Mouse (Mus musculus): ENCODE data around the gene Ncoa7. TPM values are rescaled to one million over a fixed set of nuclear protein-coding genes. Genes with fewer than 3 reads are reported as not detected.
"Not testable (repeated sequence)": the region's sequence is repeated elsewhere in the genome, so short reads cannot be mapped to it uniquely, and the experiment has no call there.

Gene Ncoa7
- polyA plus RNA-seq, 1 experiment from 2014 or later = 19.2 TPM

- Histone ChIP-seq H3K9me3 (ENCODE audit: control insufficient read depth, low read length) (peaks cover 13% of the 10 kb centered on the region), H3K4me1 (ENCODE audit: control insufficient read depth, insufficient read depth, low read length) (no peaks in the 10 kb centered on the region), H3K4me2 (ENCODE audit: low read length) (no peak overlapping the region), H3K4me3 (replicated peaks; ENCODE audit: low read depth, low read length) (no peak overlapping the region), H3K27ac (replicated peaks; ENCODE audit: low read depth, low read length) (no peak overlapping the region), H3K9ac (replicated peaks; ENCODE audit: low read length) (no peak overlapping the region), H3K27me3 (ENCODE audit: control insufficient read depth, insufficient read depth, low read length) (no peaks in the 10 kb centered on the region), H3K36me3 (ENCODE audit: control insufficient read depth, insufficient read depth, low read length) (no peaks in the 10 kb centered on the region)
- DNase-seq (no peak), ATAC-seq (ENCODE audit: low FRiP score, low TSS enrichment) (no peak)
- WGBS = 95% methylated on average over 3 of the region's 3 CpGs
These were observed 12.1 kb downstream of the Ncoa7 start for GRCm38 (mm10) chr10:30791016-30791415.

GRCm38 (mm10) chr10:30789521-30789920 lies 13.6 kb downstream of the Ncoa7 start:
- no peak for ATAC-seq (ENCODE audit: low FRiP score, low TSS enrichment)
- Histone ChIP-seq H3K4me2 (ENCODE audit: low read length) (no peak overlapping the region), H3K36me3 (ENCODE audit: control insufficient read depth, insufficient read depth, low read length) (no peaks in the 10 kb centered on the region), H3K9me3 (ENCODE audit: control insufficient read depth, low read length) (peaks cover 11% of the 10 kb centered on the region), H3K27ac (replicated peaks; ENCODE audit: low read depth, low read length) (no peak overlapping the region), H3K9ac (replicated peaks; ENCODE audit: low read length) (no peak overlapping the region), H3K27me3 (ENCODE audit: control insufficient read depth, insufficient read depth, low read length) (no peaks in the 10 kb centered on the region), H3K4me1 (ENCODE audit: control insufficient read depth, insufficient read depth, low read length) (no peaks in the 10 kb centered on the region), H3K4me3 (replicated peaks; ENCODE audit: low read depth, low read length) (no peak overlapping the region)
- 96% methylated on average over 5 of the region's 5 CpGs for WGBS
- no peak for DNase-seq

GRCm38 (mm10) chr10:30788340-30788721 lies 14.8 kb downstream of the Ncoa7 start:
- WGBS = 94% methylated on average over 1 of the region's 1 CpGs
- no peak for ATAC-seq (ENCODE audit: low FRiP score, low TSS enrichment)
- H3K27me3 ChIP-seq (ENCODE audit: control insufficient read depth, insufficient read depth, low read length) = no peaks in the 10 kb centered on the region

GRCm38 (mm10) chr10:30787684-30788339 lies 15.3 kb downstream of the Ncoa7 start:
- Histone ChIP-seq H3K9me3 (ENCODE audit: control insufficient read depth, low read length) (0 out of 2 replicates have a peak, but pooled peaks cover 3% of the 10 kb centered on the region), H3K9ac (replicated peaks; ENCODE audit: low read length) (no peak overlapping the region), H3K4me2 (ENCODE audit: low read length) (no peak overlapping the region), H3K36me3 (ENCODE audit: control insufficient read depth, insufficient read depth, low read length) (no peaks in the 10 kb centered on the region), H3K27ac (replicated peaks; ENCODE audit: low read depth, low read length) (no peak overlapping the region), H3K27me3 (ENCODE audit: control insufficient read depth, insufficient read depth, low read length) (no peaks in the 10 kb centered on the region), H3K4me1 (ENCODE audit: control insufficient read depth, insufficient read depth, low read length) (no peaks in the 10 kb centered on the region), H3K4me3 (replicated peaks; ENCODE audit: low read depth, low read length) (no peak overlapping the region)
- no peak for ATAC-seq (ENCODE audit: low FRiP score, low TSS enrichment)
- WGBS = 93% methylated on average over 3 of the region's 3 CpGs
- DNase-seq = no peak

More at GRCm38 (mm10) chr10:30788340-30788721, 14.8 kb downstream of the Ncoa7 start:
- no peaks in the 10 kb centered on the region for H3K4me1 ChIP-seq (ENCODE audit: control insufficient read depth, insufficient read depth, low read length)
- no peak overlapping the region for H3K4me2 ChIP-seq (ENCODE audit: low read length)
- no peak overlapping the region for H3K4me3 ChIP-seq (replicated peaks; ENCODE audit: low read depth, low read length)
- H3K27ac ChIP-seq (replicated peaks; ENCODE audit: low read depth, low read length) = no peak overlapping the region
- no peak for DNase-seq
- no peaks in the 10 kb centered on the region for H3K36me3 ChIP-seq (ENCODE audit: control insufficient read depth, insufficient read depth, low read length)
- H3K9me3 ChIP-seq (ENCODE audit: control insufficient read depth, low read length) = peaks cover 6% of the 10 kb centered on the region; the same call in 1 of the 2 replicates
- no peak overlapping the region for H3K9ac ChIP-seq (replicated peaks; ENCODE audit: low read length)

- WGBS = 89% methylated on average over 5 of the region's 5 CpGs
- DNase-seq (no peak), ATAC-seq (ENCODE audit: low FRiP score, low TSS enrichment) (no peak)
- no peaks in the 10 kb centered on the region for H3K4me1 ChIP-seq (ENCODE audit: control insufficient read depth, insufficient read depth, low read length)
- H3K27ac ChIP-seq (replicated peaks; ENCODE audit: low read depth, low read length) = no peak overlapping the region
- H3K4me2 ChIP-seq (ENCODE audit: low read length) = no peak overlapping the region
- no peaks in the 10 kb centered on the region for H3K27me3 ChIP-seq (ENCODE audit: control insufficient read depth, insufficient read depth, low read length)
- no peaks in the 10 kb centered on the region for H3K9me3 ChIP-seq (ENCODE audit: control insufficient read depth, low read length)
- H3K36me3 ChIP-seq (ENCODE audit: control insufficient read depth, insufficient read depth, low read length) = no peaks in the 10 kb centered on the region
- no peak overlapping the region for H3K4me3 ChIP-seq (replicated peaks; ENCODE audit: low read depth, low read length)
- H3K9ac ChIP-seq (replicated peaks; ENCODE audit: low read length) = no peak overlapping the region
These were observed 16.9 kb downstream of the Ncoa7 start for GRCm38 (mm10) chr10:30786103-30786754.

- not testable (repeated sequence) for H3K9ac ChIP-seq (replicated peaks; ENCODE audit: low read length); ATAC-seq (ENCODE audit: low FRiP score, low TSS enrichment); H3K9me3 ChIP-seq (ENCODE audit: control insufficient read depth, low read length); H3K4me3 ChIP-seq (replicated peaks; ENCODE audit: low read depth, low read length); H3K36me3 ChIP-seq (ENCODE audit: control insufficient read depth, insufficient read depth, low read length); H3K27me3 ChIP-seq (ENCODE audit: control insufficient read depth, insufficient read depth, low read length); H3K4me1 ChIP-seq (ENCODE audit: control insufficient read depth, insufficient read depth, low read length); H3K4me2 ChIP-seq (ENCODE audit: low read length); H3K27ac ChIP-seq (replicated peaks; ENCODE audit: low read depth, low read length); DNase-seq
- WGBS = 95% methylated on average over 9 of the region's 9 CpGs
These were observed 22.2 kb downstream of the Ncoa7 start for GRCm38 (mm10) chr10:30780921-30781320.

- Histone ChIP-seq H3K4me1 (ENCODE audit: control insufficient read depth, insufficient read depth, low read length) (no peaks in the 10 kb centered on the region), H3K36me3 (ENCODE audit: control insufficient read depth, insufficient read depth, low read length) (no peaks in the 10 kb centered on the region), H3K4me3 (replicated peaks; ENCODE audit: low read depth, low read length) (no peak overlapping the region), H3K27me3 (ENCODE audit: control insufficient read depth, insufficient read depth, low read length) (no peaks in the 10 kb centered on the region), H3K4me2 (ENCODE audit: low read length) (no peak overlapping the region), H3K9me3 (ENCODE audit: control insufficient read depth, low read length) (no peaks in the 10 kb centered on the region), H3K9ac (replicated peaks; ENCODE audit: low read length) (no peak overlapping the region), H3K27ac (replicated peaks; ENCODE audit: low read depth, low read length) (no peak overlapping the region)
- DNase-seq (no peak), ATAC-seq (ENCODE audit: low FRiP score, low TSS enrichment) (no peak)
- WGBS = 80% methylated on average over 3 of the region's 3 CpGs
These were observed 24.9 kb downstream of the Ncoa7 start for GRCm38 (mm10) chr10:30778240-30778639.

- Histone ChIP-seq H3K4me2 (ENCODE audit: low read length) (no peak overlapping the region), H3K4me1 (ENCODE audit: control insufficient read depth, insufficient read depth, low read length) (no peaks in the 10 kb centered on the region), H3K4me3 (replicated peaks; ENCODE audit: low read depth, low read length) (no peak overlapping the region), H3K27ac (replicated peaks; ENCODE audit: low read depth, low read length) (no peak overlapping the region), H3K36me3 (ENCODE audit: control insufficient read depth, insufficient read depth, low read length) (no peaks in the 10 kb centered on the region), H3K9ac (replicated peaks; ENCODE audit: low read length) (no peak overlapping the region), H3K27me3 (ENCODE audit: control insufficient read depth, insufficient read depth, low read length) (no peaks in the 10 kb centered on the region), H3K9me3 (ENCODE audit: control insufficient read depth, low read length) (no peaks in the 10 kb centered on the region)
- DNase-seq (no peak), ATAC-seq (ENCODE audit: low FRiP score, low TSS enrichment) (no peak)
- 87% methylated on average over 2 of the region's 2 CpGs for WGBS
These were observed 27.1 kb downstream of the Ncoa7 start for GRCm38 (mm10) chr10:30775987-30776386.

- Histone ChIP-seq H3K9me3 (ENCODE audit: control insufficient read depth, low read length) (no peaks in the 10 kb centered on the region), H3K27ac (replicated peaks; ENCODE audit: low read depth, low read length) (no peak overlapping the region), H3K4me3 (replicated peaks; ENCODE audit: low read depth, low read length) (no peak overlapping the region), H3K27me3 (ENCODE audit: control insufficient read depth, insufficient read depth, low read length) (no peaks in the 10 kb centered on the region), H3K36me3 (ENCODE audit: control insufficient read depth, insufficient read depth, low read length) (no peaks in the 10 kb centered on the region), H3K4me1 (ENCODE audit: control insufficient read depth, insufficient read depth, low read length) (no peaks in the 10 kb centered on the region), H3K9ac (replicated peaks; ENCODE audit: low read length) (no peak overlapping the region), H3K4me2 (ENCODE audit: low read length) (no peak overlapping the region)
- WGBS = 65% methylated on average over 5 of the region's 5 CpGs
- peak; percentile 15 for DNase-seq
- 0 out of 2 replicates have a peak, but pooled peaks have one; percentile 36 for ATAC-seq (ENCODE audit: low FRiP score, low TSS enrichment)
These were observed 27.6 kb downstream of the Ncoa7 start for GRCm38 (mm10) chr10:30775568-30775967.

Measured in midbrain, embryonic 14.5 days (tissue).